Mouse (Mus musculus): ENCODE measurements at regions not wholly inside any gene's neighbourhood (a gene's known extent, or its start where the extent isn't known, plus 50 kb on each side); places are given as distances from the start of the nearest gene placed in this dataset.

- peak; percentile 85 for ATAC-seq
Observed at GRCm38 (mm10) chr4:79530968-79531620, 1302.8 kb upstream of the Tyrp1 start.

GRCm38 (mm10) chr4:79531769-79532168 lies 1302.2 kb upstream of the Tyrp1 start:
- H3K4me2 ChIP-seq (ENCODE audit: low read length), result no peak overlapping the region
- H3K27ac ChIP-seq (ENCODE audit: low read length), result peak overlapping the region; percentile 94
- no peak overlapping the region for H3K4me3 ChIP-seq (replicated peaks; ENCODE audit: low read length)
- no peaks in the 10 kb centered on the region for H3K9me3 ChIP-seq (ENCODE audit: control insufficient read depth, low read length)
- peaks cover 9% of the 10 kb centered on the region for H3K4me1 ChIP-seq (replicated peaks; ENCODE audit: control insufficient read depth, insufficient read depth, low read length)
- 28% methylated on average over 2 of the region's 2 CpGs for WGBS
- no peaks in the 10 kb centered on the region for H3K36me3 ChIP-seq (ENCODE audit: control insufficient read depth, insufficient read depth)
- no peak overlapping the region for H3K9ac ChIP-seq (replicated peaks; ENCODE audit: low read depth, low read length)
- ATAC-seq, result peak; percentile 34; the same call in 1 of the 2 replicates
- no peaks in the 10 kb centered on the region for H3K27me3 ChIP-seq (replicated peaks; ENCODE audit: control insufficient read depth, insufficient read depth, low read length)

More at GRCm38 (mm10) chr4:79530968-79531620, 1302.8 kb upstream of the Tyrp1 start:
- Histone ChIP-seq H3K9ac (replicated peaks; ENCODE audit: low read depth, low read length) (no peak overlapping the region), H3K4me2 (ENCODE audit: low read length) (no peak overlapping the region; the same call in 1 of the 2 replicates), H3K4me3 (replicated peaks; ENCODE audit: low read length) (no peak overlapping the region), H3K36me3 (ENCODE audit: control insufficient read depth, insufficient read depth) (no peaks in the 10 kb centered on the region), H3K9me3 (ENCODE audit: control insufficient read depth, low read length) (no peaks in the 10 kb centered on the region), H3K27me3 (replicated peaks; ENCODE audit: control insufficient read depth, insufficient read depth, low read length) (no peaks in the 10 kb centered on the region), H3K27ac (ENCODE audit: low read length) (peak overlapping the region; percentile 90), H3K4me1 (replicated peaks; ENCODE audit: control insufficient read depth, insufficient read depth, low read length) (peaks cover 9% of the 10 kb centered on the region)
- WGBS, result 37% methylated on average over 6 of the region's 6 CpGs

- no peak overlapping the region for H3K4me3 ChIP-seq (replicated peaks; ENCODE audit: low read length)
- no peak overlapping the region for H3K9ac ChIP-seq (replicated peaks; ENCODE audit: low read depth, low read length)
- H3K4me2 ChIP-seq (ENCODE audit: low read length), result no peak overlapping the region
- no peaks in the 10 kb centered on the region for H3K36me3 ChIP-seq (ENCODE audit: control insufficient read depth, insufficient read depth)
- peak overlapping the region; percentile 94 for H3K27ac ChIP-seq (ENCODE audit: low read length)
- peaks cover 9% of the 10 kb centered on the region for H3K4me1 ChIP-seq (replicated peaks; ENCODE audit: control insufficient read depth, insufficient read depth, low read length)
- peak; percentile 88 for ATAC-seq
- H3K9me3 ChIP-seq (ENCODE audit: control insufficient read depth, low read length), result no peaks in the 10 kb centered on the region
- 29% methylated on average over 3 of the region's 3 CpGs for WGBS
- no peaks in the 10 kb centered on the region for H3K27me3 ChIP-seq (replicated peaks; ENCODE audit: control insufficient read depth, insufficient read depth, low read length)
Observed at GRCm38 (mm10) chr4:79532420-79533066, 1301.4 kb upstream of the Tyrp1 start.

GRCm38 (mm10) chr4:79545461-79545860 lies 1288.5 kb upstream of the Tyrp1 start:
- 59% methylated on average over 4 of the region's 4 CpGs for WGBS
- H3K27ac ChIP-seq (ENCODE audit: low read length), result no peak overlapping the region
- no peak overlapping the region for H3K9ac ChIP-seq (replicated peaks; ENCODE audit: low read depth, low read length)
- no peaks in the 10 kb centered on the region for H3K9me3 ChIP-seq (ENCODE audit: control insufficient read depth, low read length)
- H3K4me1 ChIP-seq (replicated peaks; ENCODE audit: control insufficient read depth, insufficient read depth, low read length), result no peaks in the 10 kb centered on the region
- H3K36me3 ChIP-seq (ENCODE audit: control insufficient read depth, insufficient read depth), result no peaks in the 10 kb centered on the region
- no peaks in the 10 kb centered on the region for H3K27me3 ChIP-seq (replicated peaks; ENCODE audit: control insufficient read depth, insufficient read depth, low read length)
- H3K4me3 ChIP-seq (replicated peaks; ENCODE audit: low read length), result no peak overlapping the region
- ATAC-seq, result no peak
- H3K4me2 ChIP-seq (ENCODE audit: low read length), result no peak overlapping the region

Measured in forebrain, embryonic 16.5 days (tissue).